Mouse (Mus musculus) spleen, adult 2 months (tissue): Measurements from ENCODE around the gene Wnt6. TPM values are rescaled to one million over a fixed set of nuclear protein-coding genes. Genes with fewer than 3 reads are reported as not detected.

Experiments used
- DNase-seq, 2 experiments: peaks; one replicate each; pipeline versions ENCODE4 v3.0.0 to v3.0.0-alpha.2; 2012 to 2021; ENCODE audit warnings: low spot score in 2 of 2, low read depth in 1 of 2
- H3K27ac ChIP-seq: fragments of 200-500 bp; 2 replicates; pipeline ENCODE4 v1.5.1; 2012; ENCODE audit warnings: low read length, inconsistent platforms; ENCODE audit not compliant: insufficient read depth
- H3K27me3 ChIP-seq: fragments of 200-500 bp; 2 replicates; pipeline ENCODE4 v1.6.1; 2012; ENCODE audit warnings: mild to moderate bottlenecking, moderate library complexity, low read length, inconsistent platforms; ENCODE audit not compliant: control insufficient read depth, insufficient read depth
- H3K36me3 ChIP-seq: fragments of 200-500 bp; 2 replicates; pipeline ENCODE4 v1.6.1; 2012; ENCODE audit warnings: mild to moderate bottlenecking, low read length, inconsistent platforms; ENCODE audit not compliant: control insufficient read depth, insufficient read depth
- H3K4me1 ChIP-seq: fragments of 200-500 bp; 2 replicates; pipeline ENCODE4 v1.6.1; 2011; ENCODE audit warnings: inconsistent platforms; ENCODE audit not compliant: control insufficient read depth, insufficient read depth, insufficient read length
- H3K4me3 ChIP-seq: fragments of 200-500 bp; 2 replicates; pipeline ENCODE4 v1.5.1; 2011; ENCODE audit warnings: mild to moderate bottlenecking, inconsistent platforms; ENCODE audit not compliant: insufficient read depth, insufficient read length; ENCODE audit errors: extremely low read depth
- CTCF ChIP-seq: fragments of 200-500 bp; IDR thresholded peaks from 2 replicates; pipeline ENCODE4 v1.5.1; 2011; ENCODE audit warnings: mild to moderate bottlenecking, inconsistent platforms; ENCODE audit not compliant: insufficient read depth, insufficient read length, insufficient replicate concordance; ENCODE audit errors: extremely low read depth
- POLR2A ChIP-seq: fragments of 200-500 bp; IDR thresholded peaks from 2 replicates; pipeline ENCODE4 v1.6.1; 2011; ENCODE audit warnings: low read depth, low read length, inconsistent platforms
- WGBS: fragments of 180-500 bp; shearing (Covaris S2); methylation state at CpG from one replicate; pipeline ENCODE4 v1.1.7; 2018; 5-methylcytosine and 5-hydroxymethylcytosine counted together
- polyA plus RNA-seq: library from polyadenylated mRNA; depleted of rRNA; stranded (reverse); fragments of >200 nt; gene quantifications from 2 replicates; pipeline ENCODE4 v1.2.3, GENCODE M21; 2012

The Wnt6 gene
- polyA plus RNA-seq, 1 experiment: 2.0 TPM

DNA sequence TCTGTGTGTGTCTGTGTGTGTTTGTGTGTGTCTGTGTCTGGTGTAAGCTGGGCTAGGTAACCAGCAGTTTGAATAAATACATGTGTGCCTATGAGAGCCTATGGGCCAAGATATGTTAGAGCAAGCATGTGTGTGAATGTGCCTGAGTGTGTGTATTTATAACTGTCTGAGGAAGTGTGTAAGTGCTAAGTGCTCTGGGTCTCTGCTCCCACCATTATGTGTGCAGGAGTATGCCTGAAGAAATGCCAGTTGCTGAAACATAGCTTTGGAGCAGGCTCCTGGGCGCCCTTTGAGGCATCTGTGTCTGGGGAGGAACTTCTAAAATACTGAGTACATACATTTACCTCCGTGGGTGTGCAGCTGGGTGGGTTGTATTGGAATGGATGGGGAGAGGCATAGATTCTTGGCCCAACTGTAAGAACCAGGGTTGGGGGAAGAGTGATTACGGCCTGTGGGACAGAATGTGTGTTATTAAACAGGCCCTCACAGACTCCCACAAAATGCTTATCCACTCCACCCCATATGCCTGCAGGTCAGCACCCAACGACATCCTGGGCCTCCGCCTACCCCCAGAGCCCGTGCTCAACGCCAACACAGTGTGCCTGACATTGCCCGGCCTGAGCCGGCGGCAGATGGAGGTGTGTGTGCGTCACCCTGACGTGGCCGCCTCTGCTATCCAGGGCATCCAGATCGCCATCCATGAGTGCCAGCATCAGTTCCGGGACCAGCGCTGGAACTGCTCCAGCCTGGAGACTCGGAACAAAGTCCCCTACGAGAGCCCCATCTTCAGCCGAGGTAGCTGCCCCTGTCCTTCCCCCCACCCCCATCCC is 21.4 kb downstream of the Wnt6 start:
- TF ChIP-seq POLR2A (no peak), CTCF (no peak)
- Histone ChIP-seq H3K4me1 (peaks cover 22% of the 10 kb centered on the region), H3K27ac (no peak overlapping the region), H3K27me3 (peaks cover 13% of the 10 kb centered on the region), H3K4me3 (no peak overlapping the region), H3K36me3 (no peaks in the 10 kb centered on the region)
- WGBS: 64% methylated on average over 19 of the region's 19 CpGs
- DNase-seq: no peak

DNA sequence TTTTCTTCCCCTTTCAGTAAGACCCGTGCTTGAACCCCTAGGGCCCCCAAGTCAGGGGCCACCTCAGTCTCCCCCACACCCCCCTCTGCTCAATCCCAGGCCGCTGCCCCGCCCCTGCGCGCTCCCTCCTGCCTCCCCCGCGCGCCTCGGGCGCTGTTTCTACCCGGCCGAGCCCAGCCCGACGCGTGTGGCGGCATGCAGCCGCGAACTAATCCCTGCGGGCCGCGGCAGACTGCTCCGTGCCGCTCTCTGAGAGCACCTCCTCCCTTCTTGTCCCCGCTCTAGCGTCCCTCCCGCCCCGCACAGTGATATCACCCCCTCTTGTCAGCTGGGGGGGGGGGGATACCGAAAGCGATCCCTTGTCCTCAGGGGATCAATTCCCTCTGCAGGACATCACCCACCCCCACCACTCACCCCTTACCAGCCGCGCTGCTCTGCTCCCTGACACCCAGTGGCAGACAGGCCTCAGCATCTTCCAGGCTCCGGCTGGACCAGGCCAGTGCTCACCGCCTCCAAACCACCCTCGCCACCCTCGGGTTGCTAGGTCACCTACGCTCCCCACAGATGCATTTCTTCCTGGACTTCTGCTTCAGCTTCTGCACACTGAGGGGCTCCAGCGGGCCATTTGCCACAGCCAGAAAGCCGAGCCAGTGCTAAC is 22.9 kb downstream of the Wnt6 start:
- no peak for TF ChIP-seq CTCF
- no peak for TF ChIP-seq POLR2A
- Histone ChIP-seq H3K36me3 (no peaks in the 10 kb centered on the region), H3K4me3 (peak overlapping the region; percentile 21), H3K27ac (no peak overlapping the region), H3K4me1 (peaks cover 22% of the 10 kb centered on the region), H3K27me3 (peaks cover 13% of the 10 kb centered on the region)
- 2% methylated on average over 38 of the region's 38 CpGs for WGBS
- DNase-seq: peak in 1 of 2 experiments; percentile 30

DNA sequence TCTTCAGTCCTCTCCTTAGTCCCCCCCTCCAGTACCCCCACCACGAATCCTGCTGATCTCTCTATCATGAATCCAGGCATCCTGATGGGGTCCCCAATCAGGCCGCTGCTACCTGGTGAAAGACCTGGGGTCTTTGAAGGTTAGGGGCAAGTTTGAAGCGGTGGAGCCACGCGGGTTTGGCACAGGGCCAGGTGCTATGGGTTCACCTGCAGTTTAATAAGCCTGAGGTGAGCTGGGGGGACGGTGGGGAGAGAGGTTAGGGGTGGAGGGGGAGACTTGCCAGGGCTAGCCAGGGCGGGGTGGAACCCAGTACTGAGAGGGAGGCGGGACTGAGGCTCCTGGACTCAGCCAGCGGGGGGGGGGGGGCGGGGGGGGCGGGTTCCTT is 23.4 kb downstream of the Wnt6 start:
- WGBS: 11% methylated on average over 7 of the region's 11 CpGs
- TF ChIP-seq POLR2A: no peak
- TF ChIP-seq CTCF: no peak
- DNase-seq: no peak
- H3K36me3 ChIP-seq: no peaks in the 10 kb centered on the region
- H3K4me3 ChIP-seq: no peak overlapping the region
- H3K27me3 ChIP-seq: peaks cover 13% of the 10 kb centered on the region
- H3K27ac ChIP-seq: no peak overlapping the region
- peaks cover 22% of the 10 kb centered on the region for H3K4me1 ChIP-seq

- DNase-seq: no peak
- H3K4me3 ChIP-seq: no peak overlapping the region
- no peak overlapping the region for H3K27ac ChIP-seq
- WGBS: 49% methylated on average over 5 of the region's 5 CpGs
- TF ChIP-seq POLR2A: no peak
- no peak for TF ChIP-seq CTCF
- H3K4me1 ChIP-seq: peaks cover 23% of the 10 kb centered on the region; the same call in 1 of the 2 replicates
- H3K36me3 ChIP-seq: no peaks in the 10 kb centered on the region
- H3K27me3 ChIP-seq: peaks cover 7% of the 10 kb centered on the region
Measured at GRCm38 (mm10) chr1:74797459-74797858, 25.8 kb downstream of the Wnt6 start.

DNA sequence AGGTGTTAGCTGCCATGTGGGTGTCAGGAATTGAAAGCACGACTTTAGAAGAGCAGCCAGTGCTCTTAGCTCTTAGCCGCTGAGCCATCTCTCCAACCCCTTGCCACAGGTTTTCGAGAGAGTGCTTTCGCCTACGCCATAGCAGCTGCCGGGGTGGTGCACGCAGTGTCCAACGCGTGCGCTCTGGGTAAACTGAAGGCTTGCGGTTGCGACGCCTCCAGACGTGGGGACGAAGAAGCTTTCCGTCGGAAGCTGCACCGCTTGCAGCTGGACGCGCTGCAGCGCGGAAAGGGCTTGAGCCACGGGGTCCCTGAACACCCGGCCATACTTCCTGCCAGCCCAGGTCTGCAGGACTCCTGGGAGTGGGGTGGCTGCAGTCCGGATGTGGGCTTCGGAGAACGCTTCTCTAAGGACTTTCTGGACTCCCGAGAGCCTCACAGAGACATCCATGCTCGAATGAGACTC is 28.8 kb downstream of the Wnt6 start:
- peak overlapping the region; percentile 25; the same call in 1 of the 2 replicates for H3K4me3 ChIP-seq
- no peaks in the 10 kb centered on the region for H3K36me3 ChIP-seq
- H3K27ac ChIP-seq: no peak overlapping the region
- WGBS: under 1% methylated on average over 29 of the region's 29 CpGs
- peaks cover 28% of the 10 kb centered on the region for H3K4me1 ChIP-seq
- peak in 1 of 2 experiments; percentile 52 for DNase-seq
- no peak for TF ChIP-seq POLR2A
- no peak for TF ChIP-seq CTCF
- H3K27me3 ChIP-seq: peaks cover 9% of the 10 kb centered on the region

DNA sequence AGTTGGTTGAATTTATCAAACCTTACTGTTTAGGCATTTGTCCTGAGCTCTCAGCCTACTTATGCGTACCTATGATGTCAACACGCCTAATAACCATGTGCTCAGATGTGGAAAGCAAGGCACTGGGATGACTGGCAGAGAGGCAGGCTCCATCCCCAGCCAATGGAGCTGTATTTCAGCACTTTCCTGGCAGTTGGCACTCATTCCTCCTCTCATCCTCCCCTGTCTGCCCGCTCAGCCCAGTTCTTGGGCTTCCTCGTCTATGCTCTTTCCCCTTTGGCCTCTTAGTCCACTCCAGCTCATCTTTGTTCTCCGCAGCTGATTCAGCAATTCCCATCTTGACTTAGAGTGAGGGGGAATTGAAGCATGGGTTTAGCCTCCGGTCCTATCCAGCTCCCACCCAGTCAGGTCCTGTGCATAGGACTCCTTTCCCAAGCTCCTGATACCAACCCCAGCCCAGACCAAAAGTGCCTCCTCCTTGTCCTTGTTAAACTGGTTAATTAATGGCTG is 30.0 kb downstream of the Wnt6 start:
- Histone ChIP-seq H3K36me3 (no peaks in the 10 kb centered on the region), H3K27ac (no peak overlapping the region), H3K27me3 (peaks cover 9% of the 10 kb centered on the region), H3K4me1 (peaks cover 37% of the 10 kb centered on the region), H3K4me3 (no peak overlapping the region)
- WGBS: 80% methylated on average over 6 of the region's 6 CpGs
- no peak for DNase-seq
- TF ChIP-seq CTCF (no peak), POLR2A (no peak)
